Mouse (Mus musculus): Measurements from ENCODE around the gene Obp1a. TPM values are rescaled to one million over a fixed set of nuclear protein-coding genes. Genes with fewer than 3 reads are reported as not detected.

The Obp1a gene
- total RNA-seq (2012; rRNA removed) (not detected in 2 replicates), total RNA-seq (2014; rRNA removed) (not detected in 2 replicates), polyA plus RNA-seq (2012; ENCODE audit: insufficient read length, low read depth) (not detected in 2 replicates)

DNA sequence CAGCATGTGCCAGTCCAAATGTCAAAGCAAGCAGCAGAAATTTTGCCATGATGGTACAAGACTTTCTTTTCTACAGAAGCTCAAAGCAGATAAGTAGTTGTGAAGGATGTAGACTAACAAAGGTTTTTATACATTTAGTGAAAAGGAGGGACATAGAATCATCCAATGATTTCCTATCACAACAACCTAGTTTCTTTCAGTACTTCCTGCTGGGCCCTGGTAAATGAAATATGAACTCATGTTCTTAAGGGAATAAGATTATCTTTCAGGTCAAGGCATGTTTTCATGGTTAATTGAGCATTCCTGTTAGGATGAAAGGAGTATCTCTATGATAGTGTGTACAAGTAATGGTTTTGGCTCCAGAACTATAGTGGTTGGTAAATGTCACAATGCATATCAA is at the start of gene Obp1a:
Obp1a (minus strand) TSS at position 101 of the 400 bp plus-strand sequence.
- no peak for DNase-seq (ENCODE audit: extremely low read depth)
- in situ Hi-C loops (cut with MboI; ENCODE audit: low pct_ligation_motif_present, low pct_unique_long_range_greater_than_20kb, low sequenced_read_pairs) = no loop called here

DNA sequence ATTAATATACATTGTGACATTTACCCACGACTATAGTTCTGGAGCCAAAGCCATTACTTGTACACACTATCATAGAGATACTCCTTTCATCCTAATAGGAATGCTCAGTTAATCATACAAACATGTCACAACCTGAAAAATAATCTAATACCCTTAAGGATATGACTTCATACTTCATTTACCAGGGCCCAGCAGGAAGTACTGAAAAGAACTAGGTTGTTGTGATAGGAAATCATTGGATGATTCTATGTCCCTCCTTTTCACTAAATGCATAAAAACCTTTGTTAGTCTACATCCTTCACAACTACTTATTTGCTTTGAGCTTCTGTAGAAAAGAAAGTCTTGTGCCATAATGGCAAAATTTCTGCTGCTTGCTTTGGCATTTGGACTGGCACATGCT is 34.0 kb upstream of the Obp1a start, which contains the start of gene Gm5938:
Gm5938 (plus strand) TSS at position 301 of the 400 bp plus-strand sequence.
- H3K9me3 ChIP-seq (replicated peaks; ENCODE audit: low read length) = no peaks in the 10 kb centered on the region
- no peaks in the 10 kb centered on the region for H3K27me3 ChIP-seq (replicated peaks)
- no peaks in the 10 kb centered on the region for H3K4me1 ChIP-seq (ENCODE audit: control insufficient read depth in 1 of 2, insufficient read depth in 2 of 2)
- dilution Hi-C loops (cut with MboI; ENCODE audit: extremely low pct_ligation_motif_present, extremely low pct_unique_long_range_greater_than_20kb, low sequenced_read_pairs) = no loop called here
- DNase-seq (ENCODE audit: extremely low read depth) = no peak
- H3K79me2 ChIP-seq (replicated peaks; ENCODE audit: control insufficient read depth, extremely low read depth, insufficient read depth, poor library complexity, severe bottlenecking) = no peaks in the 10 kb centered on the region
- no peak within 1 kb of the TSS for H3K9ac ChIP-seq (ENCODE audit: insufficient read depth, low read depth)
- no peak for TF ChIP-seq MEF2A (IDR thresholded peaks at IDR 0.05; ENCODE audit: borderline replicate concordance, low read depth, low read length)
- no peak for TF ChIP-seq CTCF (conservative IDR thresholded peaks at IDR 0.05 in 1 of 2, IDR thresholded peaks at IDR 0.05 in 1 of 2; ENCODE audit: low read depth in 2 of 2, low read length in 2 of 2)
- no peak for TF ChIP-seq PAX5 (IDR thresholded peaks at IDR 0.05; ENCODE audit: low read length)
- no peak for TF ChIP-seq NELFE (IDR thresholded peaks at IDR 0.05; ENCODE audit: low read depth, low read length)
- no peak for TF ChIP-seq MAZ (IDR thresholded peaks at IDR 0.05; ENCODE audit: low read depth, low read length)
- no peak for TF ChIP-seq ZKSCAN1 (IDR thresholded peaks at IDR 0.05; ENCODE audit: borderline replicate concordance, low read depth, low read length)
- no peak for TF ChIP-seq KAT2A (IDR thresholded peaks at IDR 0.05; ENCODE audit: insufficient replicate concordance, low read length)
- no peak for TF ChIP-seq MXI1 (IDR thresholded peaks at IDR 0.05; ENCODE audit: low read depth, low read length)
- no peak for TF ChIP-seq TCF12 (IDR thresholded peaks at IDR 0.05; ENCODE audit: low read depth, low read length)
- TF ChIP-seq JUN (IDR thresholded peaks at IDR 0.05; ENCODE audit: insufficient read depth, low read depth, low read length) = no peak
- no peak for TF ChIP-seq JUND (conservative IDR thresholded peaks at IDR 0.05; ENCODE audit: low read depth, low read length)
- no peak for TF ChIP-seq USF2 (conservative IDR thresholded peaks at IDR 0.05; ENCODE audit: low read depth, low read length)
- TF ChIP-seq NRF1 (IDR thresholded peaks at IDR 0.05; ENCODE audit: low read depth, low read length) = no peak
- no peak for TF ChIP-seq SMC3 (IDR thresholded peaks at IDR 0.05; ENCODE audit: low read depth, low read length)
- no peak for TF ChIP-seq IRF4 (IDR thresholded peaks at IDR 0.05; ENCODE audit: low read depth, low read length)
- H3K36me3 ChIP-seq (replicated peaks in 1 of 2; ENCODE audit: control insufficient read depth in 1 of 2, insufficient read depth in 1 of 2, low read length in 1 of 2) = no peaks in the 10 kb centered on the region
- H3K4me3 ChIP-seq (replicated peaks in 1 of 3; ENCODE audit: low read depth in 2 of 3, low read length in 2 of 3, poor library complexity in 1 of 3) = no peak within 1 kb of the TSS
- in situ Hi-C loops (cut with MboI; ENCODE audit: low pct_ligation_motif_present, low pct_unique_long_range_greater_than_20kb, low sequenced_read_pairs) = no loop called here
- no peak within 1 kb of the TSS for H3K27ac ChIP-seq (ENCODE audit: insufficient read depth, low read depth)
- H3K4me2 ChIP-seq (ENCODE audit: insufficient read depth, low read depth, poor library complexity, severe bottlenecking) = no peak within 1 kb of the TSS

More for the DNA sequence above, at the start of gene Obp1a:
- dilution Hi-C loops (cut with MboI; ENCODE audit: extremely low pct_ligation_motif_present, extremely low pct_unique_long_range_greater_than_20kb, low sequenced_read_pairs) = no loop called here
- Histone ChIP-seq H3K9ac (ENCODE audit: insufficient read depth, low read depth) (no peak within 1 kb of the TSS), H3K4me2 (ENCODE audit: insufficient read depth, low read depth, poor library complexity, severe bottlenecking) (no peak within 1 kb of the TSS), H3K79me2 (replicated peaks; ENCODE audit: control insufficient read depth, extremely low read depth, insufficient read depth, poor library complexity, severe bottlenecking) (no peaks in the 10 kb centered on the region), H3K9me3 (replicated peaks; ENCODE audit: low read length) (peaks cover 2% of the 10 kb centered on the region), H3K27me3 (replicated peaks) (no peaks in the 10 kb centered on the region), H3K4me1 (ENCODE audit: control insufficient read depth in 1 of 2, insufficient read depth in 2 of 2) (no peaks in the 10 kb centered on the region), H3K4me3 (replicated peaks in 1 of 3; ENCODE audit: low read depth in 2 of 3, low read length in 2 of 3, poor library complexity in 1 of 3) (no peak within 1 kb of the TSS), H3K36me3 (replicated peaks in 1 of 2; ENCODE audit: control insufficient read depth in 1 of 2, insufficient read depth in 1 of 2, low read length in 1 of 2) (no peaks in the 10 kb centered on the region), H3K27ac (ENCODE audit: insufficient read depth, low read depth) (no peak within 1 kb of the TSS)
- TF ChIP-seq IRF4 (IDR thresholded peaks at IDR 0.05; ENCODE audit: low read depth, low read length) = no peak
- no peak for TF ChIP-seq BHLHE40 (IDR thresholded peaks at IDR 0.05; ENCODE audit: low read depth, low read length)
- no peak for TF ChIP-seq JUN (IDR thresholded peaks at IDR 0.05; ENCODE audit: insufficient read depth, low read depth, low read length)
- no peak for TF ChIP-seq TCF12 (IDR thresholded peaks at IDR 0.05; ENCODE audit: low read depth, low read length)
- TF ChIP-seq MAFK (IDR thresholded peaks at IDR 0.05; ENCODE audit: insufficient replicate concordance, low read length) = no peak
- TF ChIP-seq USF1 (IDR thresholded peaks at IDR 0.05; ENCODE audit: low read depth, low read length) = no peak
- no peak for TF ChIP-seq ZMIZ1 (IDR thresholded peaks at IDR 0.05; ENCODE audit: low read depth, low read length)
- no peak for TF ChIP-seq RAD21 (IDR thresholded peaks at IDR 0.05; ENCODE audit: low read depth, low read length)
- TF ChIP-seq JUND (conservative IDR thresholded peaks at IDR 0.05; ENCODE audit: low read depth, low read length) = no peak
- no peak for TF ChIP-seq EP300 (IDR thresholded peaks at IDR 0.05; ENCODE audit: low read length)

Other genes with a start within 250 kb of the Obp1a start
- not detected in 2 replicates for gene Pbsn, start 237.8 kb downstream of the Obp1a start, total RNA-seq (2012; rRNA removed)
- not detected in 2 replicates for gene Pbsn, start 237.8 kb downstream of the Obp1a start, total RNA-seq (2014; rRNA removed)
- not detected in 2 replicates for gene Pbsn, start 237.8 kb downstream of the Obp1a start, polyA plus RNA-seq (2012; ENCODE audit: insufficient read length, low read depth)
- not detected in 2 replicates for gene Gm14744, start 226.6 kb downstream of the Obp1a start, total RNA-seq (2012; rRNA removed)
- not detected in 2 replicates for gene Gm14744, start 226.6 kb downstream of the Obp1a start, total RNA-seq (2014; rRNA removed)
- gene Gm14744, start 226.6 kb downstream of the Obp1a start, polyA plus RNA-seq (2012; ENCODE audit: insufficient read length, low read depth) = not detected in 2 replicates
- not detected in 2 replicates for gene 5430402E10Rik, start 166.3 kb downstream of the Obp1a start, total RNA-seq (2012; rRNA removed)
- not detected in 2 replicates for gene 5430402E10Rik, start 166.3 kb downstream of the Obp1a start, total RNA-seq (2014; rRNA removed)
- not detected in 2 replicates for gene 5430402E10Rik, start 166.3 kb downstream of the Obp1a start, polyA plus RNA-seq (2012; ENCODE audit: insufficient read length, low read depth)
- gene Gm5938, start 34.1 kb upstream of the Obp1a start, total RNA-seq (2012; rRNA removed) = not detected in 2 replicates
- gene Gm5938, start 34.1 kb upstream of the Obp1a start, total RNA-seq (2014; rRNA removed) = not detected in 2 replicates
- gene Gm5938, start 34.1 kb upstream of the Obp1a start, polyA plus RNA-seq (2012; ENCODE audit: insufficient read length, low read depth) = not detected in 2 replicates
- not detected in 2 replicates for gene Obp1b, start 95.4 kb upstream of the Obp1a start, total RNA-seq (2012; rRNA removed)
- gene Obp1b, start 95.4 kb upstream of the Obp1a start, total RNA-seq (2014; rRNA removed) = not detected in 2 replicates
- not detected in 2 replicates for gene Obp1b, start 95.4 kb upstream of the Obp1a start, polyA plus RNA-seq (2012; ENCODE audit: insufficient read length, low read depth)
- gene Gm14743, start 154.5 kb upstream of the Obp1a start, total RNA-seq (2012; rRNA removed) = not detected in 2 replicates
- gene Gm14743, start 154.5 kb upstream of the Obp1a start, total RNA-seq (2014; rRNA removed) = not detected in 2 replicates
- not detected in 2 replicates for gene Gm14743, start 154.5 kb upstream of the Obp1a start, polyA plus RNA-seq (2012; ENCODE audit: insufficient read length, low read depth)